Mouse (Mus musculus) left cerebral cortex, postnatal 14 days (tissue): Measurements from ENCODE around the gene Hpca. TPM values are rescaled to one million over a fixed set of nuclear protein-coding genes. Genes with fewer than 3 reads are reported as not detected.

Source experiments
- DNase-seq, 2 experiments: peaks; one replicate each; pipeline ENCODE4 v3.0.0; 2021 to 2022; ENCODE audit warnings: low spot score in 2 of 2, mixed read lengths in 1 of 2
- intact Hi-C: fragments of 180-260 bp; cut with DNase I; formaldehyde crosslinking; loops from one replicate; pipeline ENCODE4 v1.15.1; 2025
- total RNA-seq, 2 experiments: library from RNA; stranded (reverse); gene quantifications; 2 replicates each; pipeline ENCODE4 v1.2.3; 2021

The Hpca gene
- total RNA-seq, 2 experiments from 2014 or later: 562 to 615 TPM

GRCm38 (mm10) chr4:129081512-129081911 lies 40.3 kb downstream of the Hpca start:
- peak; percentile 44 to 65 for DNase-seq
- intact Hi-C loops: no loop called here

DNA sequence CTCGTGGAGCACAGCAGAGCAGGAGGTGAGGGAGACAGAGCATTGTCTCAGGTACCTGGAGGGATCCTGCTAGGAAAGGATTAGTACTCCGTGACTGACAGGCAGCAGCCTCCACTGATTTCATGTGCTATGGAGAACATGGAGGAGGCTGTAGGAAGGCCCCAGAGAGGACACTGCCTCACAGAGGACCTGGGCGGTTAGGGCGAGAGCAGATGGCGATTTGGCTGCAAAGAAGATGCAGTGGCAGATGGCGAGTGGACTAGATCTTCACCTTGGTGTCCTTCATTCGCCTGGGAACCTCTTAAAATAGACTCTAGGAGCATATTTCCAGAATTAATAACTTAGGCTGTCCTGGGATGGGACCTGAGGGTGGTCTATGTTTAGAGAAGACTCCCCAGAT lies 40.8 kb downstream of the Hpca start:
- DNase-seq: no peak
- intact Hi-C loops: no loop called here

GRCm38 (mm10) chr4:129079126-129079525 lies 42.7 kb downstream of the Hpca start:
- intact Hi-C loops: no loop called here
- no peak for DNase-seq

GRCm38 (mm10) chr4:129068848-129069247 lies 53.0 kb downstream of the Hpca start:
- no peak for DNase-seq
- intact Hi-C loops: no loop called here

GRCm38 (mm10) chr4:129067638-129068415 lies 54.0 kb downstream of the Hpca start:
- no peak for DNase-seq
- intact Hi-C loops: no loop called here

GRCm38 (mm10) chr4:129065688-129066236 lies 56.1 kb downstream of the Hpca start:
- no peak for DNase-seq
- intact Hi-C loops: no loop called here

DNA sequence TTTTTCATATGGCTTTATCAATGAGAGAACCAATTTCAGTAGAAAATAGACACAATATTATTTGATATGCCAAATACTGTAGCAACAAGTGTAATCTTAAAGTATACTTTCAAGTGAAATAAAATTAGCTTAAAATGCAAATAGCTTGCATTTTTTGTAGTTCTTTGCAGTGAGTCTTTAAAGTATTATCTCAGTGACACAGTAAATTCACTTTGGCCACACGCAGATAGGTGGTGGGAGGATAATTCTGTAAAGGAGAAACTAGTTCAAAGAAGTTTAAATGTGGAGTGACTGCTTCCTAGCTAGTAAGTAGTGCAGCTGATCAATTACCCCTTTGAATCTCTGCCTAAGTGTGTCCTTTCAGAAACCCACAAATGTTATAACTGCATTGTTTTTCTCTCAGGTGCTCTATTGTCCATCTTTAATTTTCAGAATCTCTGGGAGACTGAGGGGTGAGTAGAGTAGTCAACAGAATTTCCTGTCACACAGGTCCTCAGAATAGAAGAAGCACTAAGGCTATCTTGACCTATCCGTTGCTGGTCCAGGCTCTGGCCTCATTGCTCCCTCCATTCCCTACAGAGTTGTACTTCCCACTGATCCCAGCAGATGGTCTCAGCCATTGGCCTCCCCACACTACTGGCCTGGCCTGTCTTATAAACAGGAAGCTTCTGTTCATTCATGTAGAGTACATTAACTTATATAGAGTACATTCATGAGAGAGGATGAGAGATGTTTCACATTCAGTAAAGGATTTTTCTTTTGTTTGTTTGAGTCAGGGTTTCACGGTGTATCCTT lies 59.4 kb downstream of the Hpca start:
- intact Hi-C loops: no loop called here
- no peak for DNase-seq

Other genes with a start within 250 kb of the Hpca start
- 10 to 100 TPM; 18.1 to 23.0 TPM for gene Trim62, start 238.5 kb downstream of the Hpca start, total RNA-seq
- gene Azin2, start 159.6 kb downstream of the Hpca start, total RNA-seq: 10 to 100 TPM; 42.1 to 43.5 TPM
- 10 to 100 TPM; 24.3 to 29.6 TPM for gene Ak2, start 130.1 kb downstream of the Hpca start, total RNA-seq
- gene Rnf19b, start 63.8 kb downstream of the Hpca start, total RNA-seq: 10 to 100 TPM; 60.8 to 63.5 TPM
- gene Tmem54, start 16.5 kb downstream of the Hpca start, total RNA-seq: not detected
- gene Fndc5, start 15.0 kb upstream of the Hpca start, total RNA-seq: 10 to 100 TPM; 57.5 to 59.2 TPM
- gene S100pbp, start 67.7 kb upstream of the Hpca start, total RNA-seq: 10 to 100 TPM; 35.3 to 35.5 TPM
- gene Yars, start 67.7 kb upstream of the Hpca start, total RNA-seq: 100 to 1,000 TPM; 103 to 110 TPM
- gene C77080, start 139.4 kb upstream of the Hpca start, total RNA-seq: 10 to 100 TPM; 17.9 to 21.1 TPM
- 1 to 10 TPM; 1.2 to 2.2 TPM for gene Sync, start 165.6 kb upstream of the Hpca start, total RNA-seq
- gene Rbbp4, start 213.3 kb upstream of the Hpca start, total RNA-seq: 100 to 1,000 TPM; 124 to 129 TPM
- 10 to 100 TPM; 22.4 to 23.5 TPM for gene Zbtb8os, start 213.7 kb upstream of the Hpca start, total RNA-seq